Mouse (Mus musculus): ENCODE results near the gene Gpr68.

DNA sequence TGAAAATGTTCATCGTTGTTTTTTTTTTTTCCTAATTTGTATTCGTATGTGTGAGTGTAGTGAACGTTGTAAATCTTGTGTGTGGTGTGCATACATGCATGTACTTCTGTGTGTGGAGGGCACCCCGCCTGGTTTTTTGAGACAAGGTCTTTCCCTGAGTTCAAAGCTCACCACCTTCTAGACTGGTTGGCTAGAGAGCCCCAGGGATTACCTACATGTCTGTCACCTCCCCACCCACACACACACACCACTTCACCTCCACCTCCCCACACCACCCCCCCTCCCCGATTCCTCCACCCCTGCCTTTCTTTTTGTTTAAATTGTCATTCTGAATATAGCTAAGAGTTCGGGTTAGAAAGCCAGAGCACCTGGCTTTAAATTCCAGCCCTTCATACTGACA lies 7.1 kb downstream of the Gpr68 start:
- no peak for TF ChIP-seq POLR2A (IDR thresholded peaks at IDR 0.05; ENCODE audit: control insufficient read depth in 1 of 2, insufficient read depth in 1 of 2, low read depth in 1 of 2, low read length in 2 of 2, poor library complexity in 1 of 2)
- no peak for TF ChIP-seq EP300 (IDR thresholded peaks at IDR 0.05; ENCODE audit: low read depth in 1 of 2, low read length in 2 of 2)
- TF ChIP-seq CHD1 (IDR thresholded peaks at IDR 0.05; ENCODE audit: low read depth, low read length), result no peak
- TF ChIP-seq CHD2 (IDR thresholded peaks at IDR 0.05; ENCODE audit: low read length), result no peak
- TF ChIP-seq TBP (IDR thresholded peaks at IDR 0.05; ENCODE audit: low read depth, low read length), result no peak
- TF ChIP-seq ZKSCAN1 (IDR thresholded peaks at IDR 0.05; ENCODE audit: low read depth, low read length), result no peak
- TF ChIP-seq MYC (IDR thresholded peaks at IDR 0.05; ENCODE audit: low read depth, low read length), result no peak
- TF ChIP-seq MAFK (IDR thresholded peaks at IDR 0.05; ENCODE audit: borderline replicate concordance, low read depth, low read length), result no peak
- no peak for TF ChIP-seq E2F4 (IDR thresholded peaks at IDR 0.05; ENCODE audit: borderline replicate concordance, low read depth, low read length)
- no peak for TF ChIP-seq CTCF (IDR thresholded peaks at IDR 0.05 in 2 of 3, conservative IDR thresholded peaks at IDR 0.05 in 1 of 3; ENCODE audit: control insufficient read depth in 1 of 3, insufficient read depth in 1 of 3, low read depth in 2 of 3, low read length in 3 of 3, poor library complexity in 1 of 3, severe bottlenecking in 1 of 3)
- no peak for TF ChIP-seq MAZ (IDR thresholded peaks at IDR 0.05; ENCODE audit: low read depth, low read length)
- no peak for TF ChIP-seq POLR2AphosphoS2 (IDR thresholded peaks at IDR 0.05; ENCODE audit: low read length)

All from MEL (cell line).